Mouse (Mus musculus) intestine, postnatal 0 days (tissue): Measurements from ENCODE around the gene Slc7a5. TPM values are rescaled to one million over a fixed set of nuclear protein-coding genes. Genes with fewer than 3 reads are reported as not detected.

ENCODE experiments used
- ATAC-seq: fragments of 200-750 bp; cut with Nextera tagmentation; 2 replicates; pipeline ENCODE4 v1.8.0; 2017; ENCODE audit warnings: mild to moderate bottlenecking, moderate TSS enrichment, moderate library complexity
- H3K27ac ChIP-seq: fragments of 300-500 bp; sonication (generic); 2 replicates; pipeline ENCODE4 v1.5.1; 2014; ENCODE audit warnings: mild to moderate bottlenecking, low read depth, low read length, moderate library complexity
- H3K27me3 ChIP-seq: fragments of 300-500 bp; sonication (generic); replicated peaks from 2 replicates; pipeline ENCODE4 v1.6.1; 2014; ENCODE audit warnings: low read length, mixed read lengths; ENCODE audit not compliant: control insufficient read depth, insufficient read depth
- H3K36me3 ChIP-seq: fragments of 300-500 bp; sonication (generic); 2 replicates; pipeline ENCODE4 v1.6.1; 2014; ENCODE audit warnings: mild to moderate bottlenecking, moderate library complexity; ENCODE audit not compliant: control insufficient read depth, insufficient read depth
- H3K4me1 ChIP-seq: fragments of 300-500 bp; sonication (generic); replicated peaks from 2 replicates; pipeline ENCODE4 v1.6.1; 2014; ENCODE audit warnings: antibody characterized with exemption, low read length, mixed read lengths; ENCODE audit not compliant: control insufficient read depth, insufficient read depth
- H3K4me2 ChIP-seq: fragments of 300-500 bp; sonication (generic); replicated peaks from 2 replicates; pipeline ENCODE4 v1.6.1; 2014; ENCODE audit warnings: low read depth, mild to moderate bottlenecking, moderate library complexity
- H3K4me3 ChIP-seq: fragments of 300-500 bp; sonication (generic); 2 replicates; pipeline ENCODE4 v1.5.1; 2014; ENCODE audit warnings: low read depth, low read length
- H3K9ac ChIP-seq: fragments of 300-500 bp; sonication (generic); 2 replicates; pipeline ENCODE4 v1.6.1; 2014; ENCODE audit warnings: mild to moderate bottlenecking, low read depth, low read length
- H3K9me3 ChIP-seq: fragments of 300-500 bp; sonication (generic); 2 replicates; pipeline ENCODE4 v1.6.1; 2016; ENCODE audit warnings: mixed run types; ENCODE audit not compliant: control insufficient read depth
- CTCF ChIP-seq: sonication (generic); IDR thresholded peaks from 2 replicates; pipeline ENCODE4 v1.5.1; 2016; ENCODE audit warnings: low read depth, mild to moderate bottlenecking, control low read depth, antibody characterized with exemption, moderate library complexity
- WGBS: fragments of 180-500 bp; shearing (Covaris S2); extraction: QIAGEN DNeasy Blood & Tissue Kit; methylation state at CpG from one replicate; pipeline ENCODE4 v1.1.7; 2014; 5-methylcytosine and 5-hydroxymethylcytosine counted together
- polyA plus RNA-seq: library from polyadenylated mRNA; unstranded; fragments of >200 nt; fragmentation: Nextera tagmentation; extraction: Ambion mirVana; gene quantifications from 2 replicates; pipeline ENCODE4 v1.2.1, GENCODE M21; 2015

Slc7a5 gene
- polyA plus RNA-seq, 1 experiment from 2014 or later: 6.1 TPM

DNA sequence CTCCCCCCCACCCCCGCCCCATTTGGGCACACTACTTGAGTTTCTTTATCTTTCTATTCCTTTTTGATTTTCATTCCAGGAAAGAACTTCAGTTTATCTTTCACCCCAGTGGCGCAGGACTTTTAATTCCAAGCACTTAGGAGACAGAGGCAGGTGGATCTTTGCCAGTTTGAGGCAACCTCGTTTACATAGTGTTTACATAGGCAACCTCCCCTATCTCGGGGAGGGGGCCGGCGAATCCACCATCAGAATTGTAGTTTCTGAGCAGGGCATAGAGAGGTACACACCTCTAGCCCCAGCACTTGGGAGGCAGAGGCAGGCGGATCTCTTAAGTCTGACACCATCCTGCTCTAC, 44.1 kb upstream of the Slc7a5 start:
- no peaks in the 10 kb centered on the region for H3K9me3 ChIP-seq
- H3K9ac ChIP-seq: peak overlapping the region; percentile 100
- WGBS: 14% methylated on average over 7 of the region's 7 CpGs
- H3K4me3 ChIP-seq: peak overlapping the region; percentile 86
- H3K4me1 ChIP-seq: peaks cover 5% of the 10 kb centered on the region; the same call in 1 of the 2 replicates
- H3K36me3 ChIP-seq: peaks cover 20% of the 10 kb centered on the region; the same call in 1 of the 2 replicates
- peak overlapping the region; percentile 100 for H3K27ac ChIP-seq
- H3K4me2 ChIP-seq: peak overlapping the region; percentile 77
- no peak for ATAC-seq
- no peak for TF ChIP-seq CTCF
- H3K27me3 ChIP-seq: no peaks in the 10 kb centered on the region

DNA sequence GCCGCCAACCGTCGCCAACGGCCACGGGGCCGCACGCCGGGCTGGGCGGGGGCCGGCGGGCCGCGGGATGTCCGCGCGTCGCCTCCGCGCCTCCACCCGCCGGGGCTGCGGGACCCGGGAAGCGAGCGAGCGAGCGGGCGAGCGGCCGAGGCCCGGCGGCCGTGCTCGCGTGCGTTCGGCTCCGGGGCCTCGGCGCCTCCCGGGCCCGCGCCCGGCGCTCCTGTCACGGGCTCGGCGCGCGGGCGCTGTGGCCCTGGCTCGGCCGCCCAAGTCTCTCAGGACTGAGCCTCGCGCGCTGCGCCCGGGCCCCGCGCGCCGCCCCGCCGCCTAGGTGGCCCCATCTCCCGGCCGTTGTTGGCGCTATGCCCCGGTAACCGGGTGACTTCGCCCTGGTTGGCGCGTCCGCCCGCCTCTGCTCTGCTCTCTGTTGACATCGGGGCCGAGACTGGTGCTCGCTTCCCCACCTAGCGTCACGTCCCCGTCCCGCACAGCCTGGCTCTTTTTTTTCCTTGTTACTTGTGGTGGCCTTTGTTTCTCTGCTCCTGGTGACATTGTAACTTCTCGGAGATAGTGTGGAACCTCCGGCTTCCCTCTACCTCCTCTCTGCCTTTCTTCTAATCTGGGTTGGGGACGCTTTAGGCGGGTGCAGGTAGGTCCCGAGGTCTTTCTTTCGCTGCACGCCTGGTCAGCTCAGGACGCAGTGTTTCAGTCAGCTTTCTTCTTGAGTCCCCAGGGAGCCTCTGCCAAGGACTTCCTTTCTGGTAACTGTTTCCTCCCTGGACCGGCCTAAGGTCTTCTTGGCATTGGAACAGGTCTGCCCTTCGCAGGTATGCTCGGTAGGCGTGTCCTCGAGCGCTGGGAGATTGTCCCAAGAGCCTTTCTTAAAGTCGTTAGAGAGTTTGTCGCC, 43.5 kb upstream of the Slc7a5 start:
- Histone ChIP-seq H3K27me3 (no peaks in the 10 kb centered on the region), H3K9me3 (no peaks in the 10 kb centered on the region), H3K4me2 (peak overlapping the region; percentile 77), H3K36me3 (peaks cover 19% of the 10 kb centered on the region; the same call in 1 of the 2 replicates), H3K4me3 (peak overlapping the region; percentile 86), H3K27ac (peak overlapping the region; percentile 100), H3K4me1 (peaks cover 5% of the 10 kb centered on the region; the same call in 1 of the 2 replicates), H3K9ac (peak overlapping the region; percentile 100)
- TF ChIP-seq CTCF: peak; percentile 54
- ATAC-seq: peak; percentile 5
- under 1% methylated on average over 77 of the region's 97 CpGs for WGBS

DNA sequence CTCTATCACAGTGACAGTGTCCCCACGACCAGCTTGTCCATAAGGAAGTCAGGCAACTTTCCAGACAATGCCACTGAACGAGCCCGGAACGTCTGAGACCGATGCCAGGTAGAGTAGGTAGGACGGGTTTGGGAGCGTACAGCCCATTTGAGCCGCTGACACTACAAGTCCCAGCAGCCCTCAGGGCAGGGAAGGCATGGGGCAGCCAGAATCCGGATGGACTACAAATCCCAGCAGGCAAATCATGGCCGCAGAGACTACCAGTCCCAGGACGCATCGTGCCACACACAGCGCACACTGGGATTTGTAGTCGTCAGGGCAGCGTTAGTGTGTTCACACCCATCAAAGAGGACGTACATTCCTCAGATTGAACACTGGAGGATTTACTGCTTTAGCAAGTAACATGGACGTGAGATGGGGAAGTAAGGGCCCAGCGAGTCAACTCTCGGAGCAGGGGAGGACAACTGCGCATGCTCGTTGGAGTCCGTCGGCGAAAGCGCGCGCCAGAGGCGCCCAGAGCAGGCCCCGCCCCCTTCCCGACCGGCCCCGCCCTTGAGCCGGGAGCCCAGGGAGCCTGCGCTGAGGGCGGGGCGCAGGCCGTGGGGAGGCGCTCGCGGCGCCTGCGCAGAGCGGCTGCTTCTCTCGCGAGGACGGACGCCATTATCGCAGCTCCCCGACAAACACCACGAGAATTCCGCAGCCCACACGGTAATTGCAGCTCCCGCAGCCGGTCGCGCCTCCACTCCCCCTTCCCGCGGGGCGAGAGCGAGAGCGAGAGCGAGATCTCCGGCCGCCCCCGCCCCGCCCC, 42.7 kb upstream of the Slc7a5 start:
- Histone ChIP-seq H3K27me3 (no peaks in the 10 kb centered on the region), H3K4me3 (peak overlapping the region; percentile 86), H3K4me1 (peaks cover 5% of the 10 kb centered on the region; the same call in 1 of the 2 replicates), H3K4me2 (peak overlapping the region; percentile 77), H3K36me3 (peaks cover 16% of the 10 kb centered on the region; the same call in 1 of the 2 replicates), H3K9ac (peak overlapping the region; percentile 100), H3K9me3 (no peaks in the 10 kb centered on the region), H3K27ac (peak overlapping the region; percentile 100)
- ATAC-seq: peak; percentile 93
- 1% methylated on average over 58 of the region's 66 CpGs for WGBS
- no peak for TF ChIP-seq CTCF

DNA sequence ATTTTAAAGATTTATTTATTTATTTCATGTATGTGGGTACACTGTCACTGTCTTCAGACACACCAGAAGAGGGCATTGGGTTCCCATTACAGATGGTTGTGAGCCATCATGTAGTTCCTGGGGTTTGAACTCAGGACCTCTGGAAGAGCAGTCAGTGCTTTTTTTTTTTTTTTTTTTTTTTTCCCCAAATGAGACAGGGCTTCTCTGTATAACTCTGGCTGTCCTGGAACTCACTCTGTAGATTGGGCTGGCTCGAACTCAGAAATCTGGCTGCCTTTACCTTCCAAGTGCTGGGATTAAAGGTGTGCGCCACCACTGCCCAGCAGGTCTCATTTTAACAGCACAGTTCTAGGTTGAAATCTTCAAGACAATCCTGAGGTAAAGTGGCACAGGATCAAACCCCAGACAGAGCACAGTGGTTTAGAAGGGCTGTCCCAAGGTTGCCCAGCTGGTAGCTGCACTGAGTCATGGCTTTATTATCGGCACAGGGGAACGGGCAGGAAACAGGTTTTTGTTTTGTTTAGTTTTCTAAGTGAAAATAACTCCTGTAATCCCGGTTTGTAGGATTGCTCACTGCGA, 41.8 kb upstream of the Slc7a5 start, which contains the start of gene Banp:
Gene Banp (plus strand): TSS at position 529 of the 579 bp plus-strand sequence.
- peak within 1 kb of the TSS; percentile 100 for H3K9ac ChIP-seq
- WGBS: 44% methylated on average over 6 of the region's 6 CpGs
- H3K4me3 ChIP-seq: peak within 1 kb of the TSS; percentile 86
- ATAC-seq: no peak
- peaks cover 5% of the 10 kb centered on the region; the same call in 1 of the 2 replicates for H3K4me1 ChIP-seq
- TF ChIP-seq CTCF: no peak
- no peaks in the 10 kb centered on the region for H3K27me3 ChIP-seq
- H3K4me2 ChIP-seq: peak within 1 kb of the TSS; percentile 77
- peak within 1 kb of the TSS; percentile 100 for H3K27ac ChIP-seq
- H3K36me3 ChIP-seq: 0 out of 2 replicates have a peak, but pooled peaks cover 11% of the 10 kb centered on the region
- no peaks in the 10 kb centered on the region for H3K9me3 ChIP-seq

DNA sequence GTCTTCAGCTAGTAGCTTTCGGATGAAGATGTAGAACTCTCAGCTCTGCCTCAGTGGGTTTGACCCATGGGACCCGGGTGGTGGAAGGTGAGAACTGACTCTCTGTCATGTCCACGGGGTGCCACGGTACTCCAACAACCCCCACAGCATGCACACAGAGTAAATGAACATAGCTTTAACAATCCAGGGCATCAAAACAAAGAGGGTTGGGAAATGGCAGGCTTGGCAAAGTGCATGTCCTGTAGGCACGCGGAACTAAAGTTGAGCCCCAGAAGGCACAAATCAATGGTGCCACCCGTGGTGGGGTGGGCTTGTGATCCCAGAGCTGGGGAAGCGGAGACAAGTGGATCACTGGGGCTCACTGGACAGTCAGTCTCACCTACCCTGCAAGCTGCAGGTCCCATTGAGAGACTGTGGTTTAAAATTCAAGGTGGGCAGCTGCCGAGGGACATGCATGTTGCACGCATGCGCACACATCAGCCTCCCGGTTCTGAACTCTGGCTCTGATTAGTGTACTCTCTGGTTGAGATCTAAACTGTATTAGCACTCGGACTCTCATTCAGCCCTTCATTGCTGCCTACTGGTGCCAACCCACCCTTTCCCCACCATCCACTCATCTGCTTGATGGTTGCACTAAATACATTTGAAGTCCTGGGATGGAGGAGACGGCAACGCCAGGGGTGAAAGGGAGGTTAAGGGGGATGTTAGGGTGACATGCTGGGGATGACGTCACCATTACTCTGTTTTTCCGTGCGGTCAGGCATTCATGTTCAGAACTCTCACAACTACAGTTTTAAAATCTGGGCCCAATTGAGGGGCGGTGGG, 41.0 kb upstream of the Slc7a5 start:
- H3K4me2 ChIP-seq: peak overlapping the region; percentile 67
- peak overlapping the region; percentile 32 for H3K4me3 ChIP-seq
- peaks cover 5% of the 10 kb centered on the region; the same call in 1 of the 2 replicates for H3K4me1 ChIP-seq
- 0 out of 2 replicates have a peak, but pooled peaks cover 6% of the 10 kb centered on the region for H3K36me3 ChIP-seq
- H3K9ac ChIP-seq: peak overlapping the region; percentile 12; the same call in 1 of the 2 replicates
- no peak for ATAC-seq
- no peak for TF ChIP-seq CTCF
- no peaks in the 10 kb centered on the region for H3K27me3 ChIP-seq
- peak overlapping the region; percentile 41; the same call in 1 of the 2 replicates for H3K27ac ChIP-seq
- no peaks in the 10 kb centered on the region for H3K9me3 ChIP-seq
- WGBS: 59% methylated on average over 19 of the region's 19 CpGs
